Mouse (Mus musculus): ENCODE data around the gene Anpep. TPM values are rescaled to one million over a fixed set of nuclear protein-coding genes. Genes with fewer than 3 reads are reported as not detected.
A peak's percentile ranks its signal among the peaks of the same experiment; 100 is the strongest.

Gene Anpep
- polyA plus RNA-seq, 1 experiment: 8.9 TPM

DNA sequence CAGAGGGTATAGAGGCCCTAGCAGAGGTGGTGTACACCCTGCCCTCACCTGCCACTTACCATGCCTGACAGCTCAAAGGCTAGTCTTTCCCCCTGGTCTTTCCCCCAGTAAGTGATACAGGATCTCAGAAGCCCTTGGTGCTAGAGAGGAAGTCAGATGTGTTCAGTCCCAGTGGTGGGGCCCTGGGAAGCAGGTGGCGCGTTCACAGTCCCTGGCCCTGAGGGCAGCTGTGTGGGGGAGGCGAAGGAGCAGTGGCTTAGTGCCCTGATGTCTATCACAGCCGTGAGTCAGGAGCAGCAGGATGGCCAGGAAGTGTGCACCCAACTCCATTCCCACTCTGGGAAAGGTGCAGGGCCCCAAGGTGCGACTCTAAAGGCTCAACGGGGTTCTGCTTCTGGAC, 19.2 kb upstream of the Anpep start:
- H3K27ac ChIP-seq (replicated peaks; ENCODE audit: low read depth, low read length): no peak overlapping the region

DNA sequence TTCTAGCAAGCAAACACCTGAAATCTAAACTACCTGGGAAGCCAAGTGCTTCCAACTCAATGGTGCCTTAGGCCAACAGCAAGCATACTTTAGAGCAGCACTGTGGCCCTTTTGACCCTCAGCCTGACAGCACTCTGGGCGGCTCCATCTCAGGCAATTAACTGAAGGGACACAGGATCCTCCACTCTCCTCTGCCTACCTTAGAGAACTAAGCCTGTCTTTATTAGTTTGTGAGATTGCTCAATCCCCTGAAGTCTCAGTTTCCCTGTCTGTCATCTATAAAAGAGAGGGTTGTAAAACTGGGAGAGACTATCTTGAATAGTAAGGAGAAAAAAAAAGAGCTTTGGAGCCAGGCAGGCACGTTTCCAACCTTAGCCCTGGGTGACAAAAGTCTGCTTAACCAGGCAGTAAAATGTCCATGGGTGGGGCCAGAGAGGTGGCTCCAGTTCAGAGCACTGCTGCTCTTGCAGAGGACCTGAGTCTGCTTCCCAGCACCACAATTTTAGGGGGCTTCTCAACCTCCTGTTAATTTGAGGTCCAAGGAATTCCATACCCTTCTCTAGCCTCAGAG, 17.7 kb upstream of the Anpep start:
- H3K27ac ChIP-seq (replicated peaks; ENCODE audit: low read depth, low read length): no peak overlapping the region
- H3K4me1 ChIP-seq (ENCODE audit: control insufficient read depth, insufficient read depth, insufficient read length, low read length): peaks cover 2% of the 10 kb centered on the region; the same call in 1 of the 2 replicates
- H3K4me3 ChIP-seq (ENCODE audit: insufficient read depth, low read depth, low read length): no peak overlapping the region

More for the DNA sequence above, 19.2 kb upstream of the Anpep start:
- peaks cover 3% of the 10 kb centered on the region for H3K4me1 ChIP-seq (ENCODE audit: control insufficient read depth, insufficient read depth, insufficient read length, low read length)
- H3K4me3 ChIP-seq (ENCODE audit: insufficient read depth, low read depth, low read length): no peak overlapping the region

DNA sequence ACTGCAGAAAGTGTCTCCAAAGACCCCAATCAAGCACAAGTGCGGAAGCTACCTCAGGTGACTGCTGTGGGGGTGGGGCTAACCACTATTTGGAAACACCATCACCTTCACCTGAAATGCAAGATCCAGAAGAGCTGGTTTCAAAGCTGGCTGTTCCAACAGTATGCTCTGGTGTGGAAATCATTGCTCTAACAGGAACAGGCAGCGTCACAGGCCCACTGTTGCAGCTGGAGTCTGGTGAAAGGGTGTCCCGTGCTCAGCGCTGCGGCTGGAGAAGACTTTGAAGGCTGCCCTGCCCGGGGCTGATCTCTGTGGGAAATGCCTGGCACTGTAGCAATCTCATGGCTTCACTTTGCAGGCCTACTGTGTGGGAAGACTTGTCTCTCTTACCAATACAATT, 12.5 kb upstream of the Anpep start:
- no peak overlapping the region for H3K27ac ChIP-seq (replicated peaks; ENCODE audit: low read depth, low read length)
- H3K4me3 ChIP-seq (ENCODE audit: insufficient read depth, low read depth, low read length): no peak overlapping the region
- H3K4me1 ChIP-seq (ENCODE audit: control insufficient read depth, insufficient read depth, insufficient read length, low read length): no peaks in the 10 kb centered on the region

DNA sequence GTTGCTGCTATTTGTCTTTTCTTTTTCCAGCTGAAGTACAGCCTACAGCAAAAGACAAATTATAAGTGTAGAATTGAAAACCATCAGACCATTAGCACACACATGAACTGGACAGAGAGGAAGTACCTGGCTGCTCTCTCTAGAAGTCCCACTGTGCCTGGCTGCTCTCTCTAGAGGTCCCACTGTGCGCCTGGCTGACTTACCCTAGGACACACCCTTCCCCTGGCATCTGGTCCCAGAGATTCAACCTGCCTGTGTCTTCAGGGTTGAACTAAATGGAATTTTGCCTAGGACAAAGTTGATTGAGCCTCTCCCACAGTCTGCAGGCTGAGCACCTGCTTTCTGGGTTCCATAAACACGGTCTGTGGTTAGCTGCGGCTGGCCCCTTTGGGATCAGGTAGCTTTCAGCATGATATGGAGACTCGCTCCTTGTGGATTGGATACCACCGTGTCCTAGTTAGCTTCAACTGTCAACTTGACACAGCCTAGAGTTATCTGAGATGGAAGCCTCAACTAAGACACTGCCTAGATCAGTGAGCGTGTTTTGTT, 11.0 kb upstream of the Anpep start:
- Histone ChIP-seq H3K27ac (replicated peaks; ENCODE audit: low read depth, low read length) (no peak overlapping the region), H3K4me3 (ENCODE audit: insufficient read depth, low read depth, low read length) (no peak overlapping the region), H3K4me1 (ENCODE audit: control insufficient read depth, insufficient read depth, insufficient read length, low read length) (no peaks in the 10 kb centered on the region; the same call in 1 of the 2 replicates)

DNA sequence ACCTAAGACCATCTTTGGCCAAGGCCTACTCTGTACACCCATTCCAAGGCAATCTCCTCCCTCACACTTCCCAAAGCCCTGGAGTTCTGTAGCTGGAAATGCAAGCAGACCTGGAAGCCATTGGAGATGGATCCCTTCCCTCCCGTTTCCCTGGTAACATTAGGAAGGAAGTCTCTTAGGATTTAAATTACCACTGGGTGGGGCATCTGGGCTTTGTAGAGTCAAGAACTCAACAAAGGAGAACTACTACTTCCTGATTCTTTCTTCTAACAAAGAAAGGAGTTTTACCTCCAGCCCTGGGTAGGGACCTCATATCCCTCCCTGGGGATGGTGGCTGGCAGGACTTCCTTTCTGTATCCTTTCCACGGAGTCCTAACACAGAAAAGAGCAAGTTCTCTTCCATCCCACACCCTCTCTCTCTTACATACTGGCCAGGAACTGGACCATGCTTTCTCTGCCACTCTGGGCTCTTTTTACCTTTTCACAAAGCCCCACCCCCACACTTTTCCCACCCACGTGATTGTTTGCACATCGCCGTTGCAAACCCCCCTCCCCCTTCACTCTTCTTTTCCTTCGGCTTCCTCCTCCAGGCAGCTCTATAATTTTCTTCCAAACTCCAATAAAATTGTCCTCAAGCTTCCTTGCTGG, 8.3 kb upstream of the Anpep start:
- Histone ChIP-seq H3K4me1 (ENCODE audit: control insufficient read depth, insufficient read depth, insufficient read length, low read length) (no peaks in the 10 kb centered on the region; the same call in 1 of the 2 replicates), H3K27ac (replicated peaks; ENCODE audit: low read depth, low read length) (no peak overlapping the region), H3K4me3 (ENCODE audit: insufficient read depth, low read depth, low read length) (no peak overlapping the region)

DNA sequence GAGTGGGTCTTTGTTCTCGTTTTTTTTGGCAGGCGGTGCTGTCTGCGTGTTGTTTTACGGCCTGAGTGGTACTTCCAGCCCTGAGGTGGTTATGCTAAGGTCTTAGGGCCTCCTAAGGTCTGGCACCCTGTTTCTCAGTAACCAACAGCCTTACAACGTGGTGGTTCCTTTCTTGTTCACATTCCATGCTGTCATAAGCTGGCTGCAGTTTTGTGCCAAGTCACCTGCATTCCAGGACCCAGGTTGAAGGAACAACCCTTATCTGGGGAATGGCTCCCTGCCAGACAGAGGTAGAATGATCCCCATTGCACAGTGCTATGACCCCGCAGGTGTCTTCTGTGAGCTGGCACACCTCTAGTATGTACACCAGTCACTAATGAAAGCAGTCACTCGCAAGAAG, 7.6 kb upstream of the Anpep start:
- Histone ChIP-seq H3K4me3 (ENCODE audit: insufficient read depth, low read depth, low read length) (no peak overlapping the region), H3K27ac (replicated peaks; ENCODE audit: low read depth, low read length) (no peak overlapping the region)

DNA sequence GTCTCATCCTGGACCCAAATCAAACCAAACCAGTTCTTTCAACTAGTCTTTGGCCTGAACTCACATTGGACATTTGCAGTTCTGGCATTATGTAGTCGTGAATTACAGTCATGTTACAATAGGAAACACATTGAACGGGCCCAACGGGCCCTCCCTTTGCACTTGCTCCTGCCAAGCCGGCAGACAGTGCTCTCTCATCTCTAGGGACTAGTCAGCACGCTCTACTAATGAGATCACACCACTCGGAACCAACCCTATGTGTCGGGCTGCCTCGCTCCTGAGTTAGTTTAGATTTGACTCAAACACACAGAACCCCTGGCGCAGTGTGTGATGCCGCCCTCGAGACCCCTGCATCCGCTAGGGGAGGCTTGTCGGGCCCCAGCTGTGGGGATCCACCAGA, 7.0 kb upstream of the Anpep start:
- no peak overlapping the region for H3K4me3 ChIP-seq (ENCODE audit: insufficient read depth, low read depth, low read length)
- H3K4me1 ChIP-seq (ENCODE audit: control insufficient read depth, insufficient read depth, insufficient read length, low read length): no peaks in the 10 kb centered on the region; the same call in 1 of the 2 replicates
- no peak overlapping the region for H3K27ac ChIP-seq (replicated peaks; ENCODE audit: low read depth, low read length)

More for the DNA sequence above, 7.6 kb upstream of the Anpep start:
- no peaks in the 10 kb centered on the region; the same call in 1 of the 2 replicates for H3K4me1 ChIP-seq (ENCODE audit: control insufficient read depth, insufficient read depth, insufficient read length, low read length)

DNA sequence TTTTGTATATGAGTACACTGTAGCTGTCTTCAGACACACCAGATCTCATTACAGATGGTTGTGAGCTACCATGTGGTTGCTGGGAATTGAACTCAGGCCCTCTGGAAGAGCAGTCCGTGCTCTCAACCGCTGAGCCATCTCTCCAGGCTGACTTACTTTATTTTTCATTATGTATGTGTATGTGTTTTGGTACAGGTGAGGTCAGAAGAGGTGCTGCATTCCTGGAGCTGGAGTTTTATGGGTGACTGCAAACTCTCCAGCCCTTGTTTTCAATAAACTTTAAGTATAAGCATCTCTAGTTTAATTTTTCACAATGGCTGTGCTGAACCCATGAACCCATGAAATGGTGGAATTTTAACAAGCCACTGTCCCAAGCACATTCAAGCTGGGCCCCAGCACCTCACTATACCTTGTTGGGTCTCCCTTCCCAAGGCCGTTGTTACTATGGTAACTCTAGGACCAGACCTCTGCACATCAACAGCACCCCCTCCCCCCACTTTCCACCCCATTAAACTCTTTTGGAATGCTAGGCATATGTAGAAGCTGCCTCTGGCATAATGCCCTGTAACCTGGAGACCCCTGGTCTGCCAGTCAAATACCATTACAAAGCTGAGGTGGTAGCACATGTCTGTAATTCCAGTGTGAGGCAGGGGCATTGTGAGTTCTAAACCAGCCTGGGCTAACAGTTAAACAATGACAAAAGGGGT, 5.6 kb upstream of the Anpep start:
- Histone ChIP-seq H3K4me1 (ENCODE audit: control insufficient read depth, insufficient read depth, insufficient read length, low read length) (no peaks in the 10 kb centered on the region; the same call in 1 of the 2 replicates), H3K27ac (replicated peaks; ENCODE audit: low read depth, low read length) (no peak overlapping the region), H3K4me3 (ENCODE audit: insufficient read depth, low read depth, low read length) (no peak overlapping the region)

DNA sequence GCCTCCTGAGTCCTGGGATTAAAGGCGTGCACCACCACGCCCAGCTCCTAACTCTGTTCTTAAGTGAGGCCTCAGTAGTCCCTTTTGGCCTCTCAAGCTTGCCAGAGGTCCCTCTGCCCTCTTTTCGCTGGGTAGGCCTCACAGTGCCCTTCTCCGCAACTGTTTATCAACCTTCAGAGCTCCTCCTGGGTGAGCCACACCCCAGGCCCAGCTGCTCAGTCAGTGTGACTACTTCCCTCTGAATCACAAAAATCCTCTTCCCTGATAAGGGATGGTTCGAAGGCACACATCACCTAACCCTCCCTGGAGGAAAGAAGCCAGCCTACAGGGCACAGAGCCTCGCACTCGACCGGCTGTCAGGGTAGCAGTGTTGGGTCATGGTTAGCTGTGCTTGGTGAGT, 935 bp upstream of the Anpep start:
- no peaks in the 10 kb centered on the region for H3K4me1 ChIP-seq (ENCODE audit: control insufficient read depth, insufficient read depth, insufficient read length, low read length)

DNA sequence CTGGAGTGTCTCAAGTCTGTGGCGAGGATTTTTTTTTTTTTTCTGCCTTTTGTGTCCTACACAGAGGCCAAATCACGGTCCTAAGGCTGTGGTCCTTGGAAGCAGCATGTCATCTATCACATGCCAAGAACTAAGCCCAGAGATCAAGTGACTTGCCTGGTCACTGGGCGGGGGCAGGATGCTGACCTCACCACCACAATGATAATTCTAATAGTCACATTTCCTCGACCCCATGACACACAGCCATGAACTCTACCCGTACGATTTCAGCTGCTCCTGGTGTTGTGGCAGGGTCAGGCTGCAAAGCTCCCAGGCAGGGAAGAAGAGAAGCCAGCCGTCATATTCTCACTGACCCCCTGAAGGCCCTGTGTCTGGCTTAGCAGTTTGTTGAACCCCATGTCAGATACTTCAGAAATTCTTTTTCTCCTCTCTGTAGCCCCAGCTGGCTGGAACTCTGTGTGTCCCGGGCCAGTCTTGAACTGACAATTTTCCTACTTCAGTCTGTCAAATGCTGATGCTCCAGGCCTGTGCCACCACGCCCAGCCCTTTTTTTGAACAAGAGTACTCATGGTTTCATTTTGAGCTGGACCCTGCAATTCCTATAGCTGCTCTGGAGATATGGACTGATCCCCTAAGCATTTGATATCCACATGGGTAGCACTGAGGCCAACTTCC, 1.8 kb downstream of the Anpep start:
- H3K4me3 ChIP-seq (ENCODE audit: insufficient read depth, low read depth, low read length): no peak overlapping the region
- peak overlapping the region; percentile 48 for H3K27ac ChIP-seq (replicated peaks; ENCODE audit: low read depth, low read length)
- no peaks in the 10 kb centered on the region for H3K4me1 ChIP-seq (ENCODE audit: control insufficient read depth, insufficient read depth, insufficient read length, low read length)

More for the DNA sequence above, 935 bp upstream of the Anpep start:
- no peak overlapping the region for H3K4me3 ChIP-seq (ENCODE audit: insufficient read depth, low read depth, low read length)
- no peak overlapping the region for H3K27ac ChIP-seq (replicated peaks; ENCODE audit: low read depth, low read length)

DNA sequence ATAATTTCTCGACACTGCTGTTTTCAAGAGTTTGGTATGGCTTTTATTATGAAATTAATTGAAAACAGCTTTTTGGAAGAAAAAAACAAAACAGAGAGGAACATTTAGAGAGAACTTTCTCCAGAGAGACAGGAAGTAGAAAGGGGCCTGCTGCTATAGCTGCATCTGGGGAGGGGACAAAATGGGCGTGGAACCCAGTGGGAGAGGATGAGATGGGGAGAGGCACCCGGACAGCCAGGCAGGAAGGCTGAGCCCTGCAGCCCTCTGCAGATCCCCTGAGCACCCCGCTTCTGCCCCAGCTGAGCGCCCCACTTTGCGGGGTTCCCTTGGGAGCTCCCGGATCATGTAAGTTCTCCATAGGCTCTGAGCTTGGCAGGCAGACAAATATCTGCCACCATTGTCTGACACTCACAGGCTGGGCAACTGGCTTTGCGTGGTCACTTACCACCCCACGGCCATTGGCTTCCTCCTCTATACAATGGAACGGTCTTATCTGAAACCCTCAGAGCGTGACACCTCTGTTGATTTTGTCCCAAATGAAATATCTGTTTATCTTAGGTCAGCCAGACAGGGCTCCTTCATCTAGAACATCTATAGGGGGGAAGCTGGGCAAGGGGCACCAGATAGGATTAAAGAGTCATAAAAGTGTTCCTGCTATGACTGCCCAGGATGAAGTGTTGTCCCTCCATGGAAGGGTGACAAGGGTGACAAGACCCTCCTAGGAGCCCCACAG, 2.5 kb downstream of the Anpep start:
- Histone ChIP-seq H3K27ac (replicated peaks; ENCODE audit: low read depth, low read length) (peak overlapping the region; percentile 48), H3K4me1 (ENCODE audit: control insufficient read depth, insufficient read depth, insufficient read length, low read length) (no peaks in the 10 kb centered on the region), H3K4me3 (ENCODE audit: insufficient read depth, low read depth, low read length) (0 out of 2 replicates have a peak overlapping the region, but pooled peaks have one; percentile 14)

DNA sequence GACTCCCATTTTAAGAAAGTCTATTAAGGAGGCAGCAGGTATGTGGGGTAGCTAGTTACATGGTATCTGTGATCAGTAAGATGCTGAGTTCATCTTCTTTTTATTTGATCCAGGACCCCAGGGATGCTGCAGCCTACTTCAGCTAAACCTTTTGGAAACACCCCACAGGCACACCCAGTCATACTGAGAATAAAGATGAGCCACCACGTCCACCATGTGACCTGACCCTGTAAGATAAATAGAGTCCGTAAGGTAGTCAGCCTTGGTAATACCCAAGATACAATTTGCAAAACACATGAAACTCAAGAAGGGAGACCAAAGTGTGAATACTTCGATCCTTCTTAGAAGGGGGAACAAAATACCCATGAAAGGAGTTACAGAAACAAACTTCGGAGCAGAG, 4.6 kb downstream of the Anpep start:
- Histone ChIP-seq H3K4me1 (ENCODE audit: control insufficient read depth, insufficient read depth, insufficient read length, low read length) (no peaks in the 10 kb centered on the region), H3K4me3 (ENCODE audit: insufficient read depth, low read depth, low read length) (no peak overlapping the region), H3K27ac (replicated peaks; ENCODE audit: low read depth, low read length) (no peak overlapping the region)

DNA sequence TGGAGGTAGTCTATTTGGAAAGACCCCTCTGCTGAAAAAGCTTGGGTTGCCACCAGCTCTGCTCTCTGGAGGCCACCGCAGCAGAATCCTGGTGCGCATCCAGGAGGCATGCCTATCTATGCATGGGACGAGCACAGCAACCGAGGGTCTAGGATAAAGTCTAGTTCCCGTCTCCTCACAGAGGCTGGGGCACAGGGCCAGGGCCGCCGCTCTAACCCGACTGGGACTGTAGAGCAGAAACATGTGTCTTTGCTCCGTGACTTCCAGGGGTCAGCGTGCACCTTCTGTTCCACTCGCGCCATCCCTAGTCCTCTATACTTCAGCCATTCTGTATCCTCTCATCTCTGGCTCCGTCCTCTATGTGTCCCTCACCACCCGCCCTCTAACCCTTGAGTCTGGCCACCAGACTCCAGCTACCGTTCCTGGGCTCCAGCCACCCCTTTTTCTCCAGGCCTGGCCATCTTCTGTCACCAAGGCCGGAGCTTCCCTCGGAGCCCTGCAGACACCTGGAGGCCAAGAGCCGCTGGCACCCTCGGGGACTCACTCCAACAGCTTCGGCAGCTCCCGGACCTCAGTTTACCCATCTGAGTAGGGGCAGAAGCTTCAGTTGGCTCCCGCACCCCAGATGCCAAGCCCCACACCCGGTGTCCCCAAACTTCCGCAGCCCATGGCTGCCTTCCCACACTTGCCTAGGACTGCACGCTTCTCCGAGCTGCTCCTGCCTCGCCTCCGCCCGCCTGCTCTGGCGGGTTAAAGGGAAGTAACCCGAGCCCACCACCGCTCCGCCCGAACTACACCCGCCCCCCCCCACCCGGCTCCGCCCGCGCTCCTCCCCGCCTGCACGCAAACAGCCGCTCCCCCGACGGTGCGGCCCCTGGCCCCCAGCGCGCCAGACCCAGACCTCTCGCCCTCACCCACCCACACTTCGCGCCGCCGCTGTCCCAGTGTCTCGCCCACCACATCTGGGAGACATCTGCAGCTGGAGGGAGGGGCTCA, 13.1 kb downstream of the Anpep start:
- H3K4me1 ChIP-seq (ENCODE audit: control insufficient read depth, insufficient read depth, insufficient read length, low read length): no peaks in the 10 kb centered on the region
- H3K4me3 ChIP-seq (ENCODE audit: insufficient read depth, low read depth, low read length): peak overlapping the region; percentile 53
- H3K27ac ChIP-seq (replicated peaks; ENCODE audit: low read depth, low read length): peak overlapping the region; percentile 5

Data from brown adipose tissue, adult 24 weeks (tissue).